Comparison of ENCODE assay signal across 7 mouse cellular contexts in the genomic region with DNA sequence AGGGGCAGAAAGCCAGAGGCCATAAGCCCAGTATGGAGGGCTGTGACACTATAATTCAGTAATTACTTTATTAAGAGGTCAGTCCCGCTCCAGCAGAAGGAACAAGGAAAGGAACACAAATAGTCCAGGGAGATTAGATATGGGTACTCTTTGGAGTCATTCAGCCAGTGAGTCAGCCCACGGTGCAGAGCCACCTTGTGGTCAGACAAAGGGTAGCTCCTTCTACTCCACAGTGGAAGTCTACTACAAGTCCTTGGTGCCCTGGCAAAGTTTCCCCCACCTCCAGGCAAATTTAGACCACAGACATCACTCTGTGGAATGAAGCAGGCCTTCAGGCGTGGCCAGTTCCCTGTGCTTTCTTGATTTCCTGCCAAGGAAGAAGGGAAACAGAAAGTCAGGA. TPM values are rescaled to one million over a fixed set of nuclear protein-coding genes. Genes with fewer than 3 reads are reported as not detected.
DNase-seq lines count a peak whose midpoint lies in the region; ATAC-seq and TF ChIP-seq lines count a peak whose summit lies in the region.

No protein-coding gene starts in this region.

- TF ChIP-seq CTCF in liver, postnatal 0 days (IDR thresholded peaks at IDR 0.05; ENCODE audit: low read depth): peak; percentile 93

- no peak overlapping the region for H3K9ac ChIP-seq in liver, postnatal 0 days (replicated peaks)

- ATAC-seq in liver, postnatal 0 days: peak; percentile 75

- peaks cover 15% of the 10 kb centered on the region; the same call in 1 of the 2 replicates for H3K36me3 ChIP-seq in liver, postnatal 0 days (replicated peaks; ENCODE audit: insufficient read depth, low read length)

- no peak for TF ChIP-seq EP300 in liver, postnatal 0 days (IDR thresholded peaks at IDR 0.05; ENCODE audit: low read depth)

- WGBS in liver, postnatal 0 days (ENCODE audit: insufficient replicate concordance): 36% methylated on average over 3 of the region's 3 CpGs

- H3K4me1 ChIP-seq in liver, postnatal 0 days (ENCODE audit: insufficient read depth): peaks cover 12% of the 10 kb centered on the region; the same call in 1 of the 2 replicates

- H3K4me3 ChIP-seq in liver, postnatal 0 days (ENCODE audit: low read depth, low read length): no peak overlapping the region

- no peaks in the 10 kb centered on the region for H3K9me3 ChIP-seq in liver, postnatal 0 days (ENCODE audit: low read length)

- DNase-seq in 416B (ENCODE audit: low read depth): peak; percentile 58
- DNase-seq in CD4-positive helper T cell, adult 2 months (ENCODE audit: low read depth, low spot score): peak; percentile 37
- DNase-seq in c-Kit-positive CD71-positive TER-119-positive erythroid progenitor cells, embryonic 14.5 days (ENCODE audit: low spot score): peak; percentile 72
- peak; percentile 74 for DNase-seq in heart, adult 8-10 months (ENCODE audit: low spot score)
- peak; percentile 52 to 56 for DNase-seq in kidney, adult 8-10 months
- peak; percentile 74 for DNase-seq in liver, postnatal 0 days
- peak; percentile 49 for DNase-seq in right cerebral cortex, postnatal 14 days

- no peak overlapping the region for H3K4me2 ChIP-seq in liver, postnatal 0 days (ENCODE audit: low read depth, low read length)

- no peaks in the 10 kb centered on the region for H3K27me3 ChIP-seq in liver, postnatal 0 days (ENCODE audit: insufficient read depth, low read length)

- peak overlapping the region; percentile 46 for H3K27ac ChIP-seq in liver, postnatal 0 days (ENCODE audit: low read depth)

RNA-seq across cellular contexts. Expression of a gene that starts 0.8 kb away (rescaled TPM):
- under 1 TPM; 0.62 to 0.82 (median 0.63) TPM for total RNA-seq in heart, adult 8-10 months (2022)
- 0.29 and 0.37 TPM in 2 replicates for polyA plus RNA-seq in liver, postnatal 0 days (2015; fragmentation: Nextera tagmentation; extraction: Ambion mirVana)

RNA-seq across cellular contexts. Expression of a gene that starts 8.2 kb away (rescaled TPM):
- 100 to 1,000 TPM; 112 to 142 (median 128) TPM for total RNA-seq in heart, adult 8-10 months (2022)
- 59.5 and 64.4 TPM in 2 replicates for polyA plus RNA-seq in liver, postnatal 0 days (2015; fragmentation: Nextera tagmentation; extraction: Ambion mirVana)

RNA-seq across cellular contexts. Expression of a gene that starts 18.5 kb away (rescaled TPM):
- total RNA-seq in heart, adult 8-10 months (2022): 100 to 1,000 TPM; 100 to 119 (median 114) TPM
- 64.2 and 65.2 TPM in 2 replicates for polyA plus RNA-seq in liver, postnatal 0 days (2015; fragmentation: Nextera tagmentation; extraction: Ambion mirVana)

RNA-seq across cellular contexts. Expression of a gene that starts 20.3 kb away (rescaled TPM):
- 10 to 100 TPM; 14.8 to 21.8 (median 19.4) TPM for total RNA-seq in heart, adult 8-10 months (2022)
- polyA plus RNA-seq in liver, postnatal 0 days (2015; fragmentation: Nextera tagmentation; extraction: Ambion mirVana): 6.3 and 7.1 TPM in 2 replicates

RNA-seq across cellular contexts. Expression of a gene that starts 24.3 kb away (rescaled TPM):
- total RNA-seq in heart, adult 8-10 months (2022): 10 to 100 TPM in 3 of 4 experiments, 1 to 10 TPM in 1; 9.8 to 12.9 (median 10.6) TPM
- polyA plus RNA-seq in liver, postnatal 0 days (2015; fragmentation: Nextera tagmentation; extraction: Ambion mirVana): 14.8 and 16.2 TPM in 2 replicates
